Mouse (Mus musculus) CH12.LX (cell line): Measurements from ENCODE around the gene Fam185a. TPM values are rescaled to one million over a fixed set of nuclear protein-coding genes. Genes with fewer than 3 reads are reported as not detected.

ENCODE experiments used
- DNase-seq: peaks from one replicate; pipeline ENCODE4 v3.0.0-alpha.2; 2013; ENCODE audit errors: extremely low read depth
- H3K27ac ChIP-seq: 2 replicates; pipeline ENCODE4 v1.5.1; 2012; ENCODE audit warnings: low read depth, mild to moderate bottlenecking, control low read depth, moderate library complexity; ENCODE audit not compliant: insufficient read depth
- H3K27me3 ChIP-seq: replicated peaks from 2 replicates; pipeline ENCODE3; 2012; ENCODE audit warnings: inconsistent platforms
- H3K36me3 ChIP-seq, 2 experiments: replicated peaks in 1 of 2; 2 replicates each; pipeline versions ENCODE3 to v1.6.1; 2012; ENCODE audit warnings: inconsistent platforms in 1 of 2, low read length in 1 of 2, mild to moderate bottlenecking in 1 of 2, mixed read lengths in 1 of 2, moderate library complexity in 1 of 2; ENCODE audit not compliant: control insufficient read depth in 1 of 2, insufficient read depth in 1 of 2
- H3K4me1 ChIP-seq, 2 experiments: 2 replicates each; pipeline ENCODE4 v1.6.1; 2012; ENCODE audit warnings: inconsistent platforms in 1 of 2, moderate library complexity in 1 of 2; ENCODE audit not compliant: insufficient read depth in 2 of 2, control insufficient read depth in 1 of 2
- H3K4me2 ChIP-seq: 2 replicates; pipeline ENCODE4 v1.6.1; 2012; ENCODE audit warnings: low read depth, mild to moderate bottlenecking, control low read depth; ENCODE audit not compliant: poor library complexity, insufficient read depth, severe bottlenecking
- H3K4me3 ChIP-seq, 3 experiments: fragments of 150-350 bp in 1 of 3; sonication (generic) in 1 of 3; replicated peaks in 1 of 3; 2 replicates each; pipeline versions ENCODE3 to v1.5.1; 2011 to 2012; ENCODE audit warnings: low read depth in 2 of 3, low read length in 2 of 3, mild to moderate bottlenecking in 2 of 3, moderate library complexity in 2 of 3, control low read depth in 1 of 3, improper control_type of control experiment in 1 of 3, inconsistent platforms in 1 of 3, mixed read lengths in 1 of 3; ENCODE audit not compliant: poor library complexity in 1 of 3
- H3K79me2 ChIP-seq: replicated peaks from 2 replicates; pipeline ENCODE4 v1.6.1; 2012; ENCODE audit warnings: mild to moderate bottlenecking, moderate library complexity; ENCODE audit not compliant: control insufficient read depth, poor library complexity, insufficient read depth, severe bottlenecking; ENCODE audit errors: extremely low read depth
- H3K9ac ChIP-seq: 2 replicates; pipeline ENCODE4 v1.6.1; 2012; ENCODE audit warnings: low read depth, mild to moderate bottlenecking, control low read depth, moderate library complexity; ENCODE audit not compliant: insufficient read depth
- H3K9me3 ChIP-seq: replicated peaks from 2 replicates; pipeline ENCODE3; 2012; ENCODE audit warnings: low read length, inconsistent platforms, mixed read lengths
- CTCF ChIP-seq, 2 experiments: IDR thresholded peaks in 1 of 2; conservative IDR thresholded peaks in 1 of 2; 2 replicates each; pipeline ENCODE4 v1.5.1; 2011 to 2012; ENCODE audit warnings: low read depth in 2 of 2, low read length in 2 of 2, improper control_type of control experiment in 1 of 2, inconsistent platforms in 1 of 2, mild to moderate bottlenecking in 1 of 2, moderate library complexity in 1 of 2
- EP300 ChIP-seq: IDR thresholded peaks from 2 replicates; pipeline ENCODE4 v1.6.1; 2011; ENCODE audit warnings: low read length, improper control_type of control experiment
- GABPA ChIP-seq: IDR thresholded peaks from 2 replicates; pipeline ENCODE4 v1.6.1; 2012; ENCODE audit warnings: low read depth, low read length, improper control_type of control experiment, inconsistent platforms; ENCODE audit not compliant: insufficient replicate concordance
- HCFC1 ChIP-seq: IDR thresholded peaks from 2 replicates; pipeline ENCODE4 v1.6.1; 2012; ENCODE audit warnings: low read depth, mild to moderate bottlenecking, inconsistent platforms, low read length, improper control_type of control experiment
- IRF4 ChIP-seq: IDR thresholded peaks from 2 replicates; pipeline ENCODE4 v1.6.1; 2014; ENCODE audit warnings: low read depth, mild to moderate bottlenecking, inconsistent platforms, low read length, improper control_type of control experiment
- MAFK ChIP-seq: IDR thresholded peaks from 2 replicates; pipeline ENCODE4 v1.6.1; 2011; ENCODE audit warnings: low read length, improper control_type of control experiment; ENCODE audit not compliant: insufficient replicate concordance
- MAX ChIP-seq: IDR thresholded peaks from 2 replicates; pipeline ENCODE4 v1.6.1; 2011; ENCODE audit warnings: low read length, improper control_type of control experiment
- MEF2A ChIP-seq: IDR thresholded peaks from 2 replicates; pipeline ENCODE4 v1.6.1; 2014; ENCODE audit warnings: low read depth, mild to moderate bottlenecking, inconsistent platforms, low read length, improper control_type of control experiment, borderline replicate concordance
- MYC ChIP-seq: IDR thresholded peaks from 2 replicates; pipeline ENCODE4 v1.6.1; 2011; ENCODE audit warnings: low read depth, mild to moderate bottlenecking, improper control_type of control experiment, low read length
- POLR2A ChIP-seq: IDR thresholded peaks from 2 replicates; pipeline ENCODE4 v1.6.1; 2011; ENCODE audit warnings: low read depth, mild to moderate bottlenecking, improper control_type of control experiment, low read length
- RAD21 ChIP-seq: IDR thresholded peaks from 2 replicates; pipeline ENCODE4 v1.6.1; 2011; ENCODE audit warnings: low read depth, mild to moderate bottlenecking, low read length, improper control_type of control experiment, moderate library complexity
- SIN3A ChIP-seq: IDR thresholded peaks from 2 replicates; pipeline ENCODE4 v1.6.1; 2012; ENCODE audit warnings: low read length, improper control_type of control experiment, inconsistent platforms
- SMC3 ChIP-seq: IDR thresholded peaks from 2 replicates; pipeline ENCODE4 v1.6.1; 2011; ENCODE audit warnings: low read depth, low read length, improper control_type of control experiment
- ZMIZ1 ChIP-seq: IDR thresholded peaks from 2 replicates; pipeline ENCODE4 v1.6.1; 2012; ENCODE audit warnings: low read depth, mild to moderate bottlenecking, inconsistent platforms, low read length, improper control_type of control experiment
- dilution Hi-C: fragments of 300-500 bp; cut with MboI; formaldehyde crosslinking; loops from 2 replicates; pipeline ENCODE4 v1.14.3; 2020; ENCODE audit warnings: low sequenced_read_pairs; ENCODE audit not compliant: extremely low pct_unique_long_range_greater_than_20kb, extremely low pct_ligation_motif_present
- in situ Hi-C: fragments of 300-500 bp; cut with MboI; formaldehyde crosslinking; loops from 3 replicates; pipeline ENCODE4 v1.14.3; 2019; ENCODE audit warnings: low sequenced_read_pairs, low pct_ligation_motif_present, low pct_unique_long_range_greater_than_20kb, mixed read lengths
- polyA plus RNA-seq: library from polyadenylated mRNA; unstranded; fragments of >175 nt; gene quantifications from 2 replicates; pipeline ENCODE4 v1.2.1, GENCODE M21; 2012; ENCODE audit warnings: low read depth; ENCODE audit not compliant: insufficient read length
- total RNA-seq, 2 experiments: library from RNA; depleted of rRNA; stranded (reverse); fragments of 300-350 nt in 1 of 2; fragments of >200 nt in 1 of 2; gene quantifications; 2 replicates each; pipeline ENCODE4 v1.2.3; 2012 to 2014

Fam185a gene
- total and polyA plus RNA-seq, 3 experiments, result 13.4 to 30.6 (median 16.1) TPM

- H3K4me2 ChIP-seq, result peak overlapping the region; percentile 99
- H3K9ac ChIP-seq, result peak overlapping the region; percentile 68; the same call in 1 of the 2 replicates
- H3K4me3 ChIP-seq, result peak overlapping the region; percentile 81 to 99 (median 91)
These were observed 1.9 kb downstream of the Fam185a start for GRCm38 (mm10) chr5:21426666-21427065.

GRCm38 (mm10) chr5:21434148-21434929, 9.6 kb downstream of the Fam185a start:
- TF ChIP-seq RAD21 (peak; percentile 67), GABPA (no peak), HCFC1 (no peak), ZMIZ1 (no peak), POLR2A (no peak), SMC3 (peak; percentile 58), CTCF (conservative IDR thresholded peaks at IDR 0.05 in 1 of 2, IDR thresholded peaks at IDR 0.05 in 1 of 2; ENCODE audit: low read depth in 2 of 2, low read length in 2 of 2) (peak in 1 of 2 experiments; percentile 59; a peak in 2 of 4 replicates), MEF2A (no peak)
- Histone ChIP-seq H3K4me2 (no peak overlapping the region), H3K27ac (no peak overlapping the region), H3K79me2 (peaks cover 3% of the 10 kb centered on the region; the same call in 1 of the 2 replicates), H3K9ac (no peak overlapping the region), H3K36me3 (peaks cover 14 to 47% of the 10 kb centered on the region in 2 experiments), H3K4me1 (no peaks in the 10 kb centered on the region), H3K27me3 (no peaks in the 10 kb centered on the region), H3K9me3 (no peaks in the 10 kb centered on the region), H3K4me3 (no peak overlapping the region)
- DNase-seq, result no peak
- dilution Hi-C loops (no loop called here), in situ Hi-C loops (no loop called here)

More at GRCm38 (mm10) chr5:21426666-21427065, 1.9 kb downstream of the Fam185a start:
- dilution Hi-C loops, result no loop called here
- TF ChIP-seq IRF4 (peak; percentile 46; the same call in 1 of the 2 replicates), MAX (0 out of 2 replicates have a peak, but pooled peaks have one; percentile 47), EP300 (peak; percentile 31; the same call in 1 of the 2 replicates), RAD21 (no peak), MAFK (no peak), SIN3A (0 out of 2 replicates have a peak, but pooled peaks have one; percentile 46), MYC (peak; percentile 36; the same call in 1 of the 2 replicates)
- H3K79me2 ChIP-seq, result peaks cover 21% of the 10 kb centered on the region
- no peak overlapping the region for H3K27ac ChIP-seq
- no peaks in the 10 kb centered on the region for H3K27me3 ChIP-seq
- in situ Hi-C loops, result loop anchor here (5.0 kb wide), 1 partner anchor 161 kb away; no protein-coding TSS in a partner anchor
- no peaks in the 10 kb centered on the region for H3K9me3 ChIP-seq
- DNase-seq, result no peak
- H3K4me1 ChIP-seq, result peaks cover 4 to 15% of the 10 kb centered on the region in 2 experiments
- peaks cover 5 to 9% of the 10 kb centered on the region in 2 experiments for H3K36me3 ChIP-seq
